Mouse (Mus musculus) kidney, postnatal 36 days (tissue): ENCODE data around the gene Mlip.
"Not testable (repeated sequence)": the region's sequence is repeated elsewhere in the genome, so short reads cannot be mapped to it uniquely, and the experiment has no call there.

Experiments used
- DNase-seq, 2 experiments: peaks; one replicate each; pipeline ENCODE4 v3.0.0; 2021 to 2022; ENCODE audit warnings: mixed read lengths in 2 of 2

Mlip gene

GRCm38 (mm10) chr9:77352432-77353175 is at the start of gene Mlip:
TSS of gene Mlip (minus strand) at chr9:77352969.
- no peak for DNase-seq

- DNase-seq = no peak
Measured at GRCm38 (mm10) chr9:77399801-77400200, 47.0 kb upstream of the Mlip start.

- DNase-seq = no peak
Measured at GRCm38 (mm10) chr9:77398856-77399631, 46.3 kb upstream of the Mlip start.

- peak; percentile 21 to 28 for DNase-seq
Measured at GRCm38 (mm10) chr9:77397027-77397426, 44.3 kb upstream of the Mlip start.

GRCm38 (mm10) chr9:77391248-77391647 is 38.5 kb upstream of the Mlip start:
- DNase-seq = no peak

- DNase-seq = no peak
Measured at GRCm38 (mm10) chr9:77388956-77389355, 36.2 kb upstream of the Mlip start.

GRCm38 (mm10) chr9:77386751-77387150 is 34.0 kb upstream of the Mlip start:
- no peak for DNase-seq

- no peak for DNase-seq
Measured at GRCm38 (mm10) chr9:77385611-77386010, 32.8 kb upstream of the Mlip start.

GRCm38 (mm10) chr9:77384651-77385050 is 31.9 kb upstream of the Mlip start:
- DNase-seq = peak; percentile 37 to 45

- DNase-seq = no peak
Measured at GRCm38 (mm10) chr9:77383951-77384350, 31.2 kb upstream of the Mlip start.

- DNase-seq = no peak
Measured at GRCm38 (mm10) chr9:77382514-77382913, 29.7 kb upstream of the Mlip start.

- peak; percentile 68 to 92 for DNase-seq
Measured at GRCm38 (mm10) chr9:77381565-77381964, 28.8 kb upstream of the Mlip start.

- DNase-seq = peak; percentile 59 to 87
Measured at GRCm38 (mm10) chr9:77379625-77380024, 26.9 kb upstream of the Mlip start.

GRCm38 (mm10) chr9:77377696-77378095 is 24.9 kb upstream of the Mlip start:
- no peak for DNase-seq

GRCm38 (mm10) chr9:77377082-77377481 is 24.3 kb upstream of the Mlip start:
- DNase-seq = peak in 1 of 2 experiments; percentile 61

GRCm38 (mm10) chr9:77376561-77376960 is 23.8 kb upstream of the Mlip start:
- no peak for DNase-seq

GRCm38 (mm10) chr9:77370706-77371105 is 17.9 kb upstream of the Mlip start:
- no peak for DNase-seq

GRCm38 (mm10) chr9:77369262-77369661 is 16.5 kb upstream of the Mlip start:
- no peak for DNase-seq

- DNase-seq = not testable (repeated sequence)
Measured at GRCm38 (mm10) chr9:77364681-77365080, 11.9 kb upstream of the Mlip start.

GRCm38 (mm10) chr9:77362906-77363305 is 10.1 kb upstream of the Mlip start:
- no peak for DNase-seq

GRCm38 (mm10) chr9:77360654-77361053 is 7.9 kb upstream of the Mlip start:
- no peak for DNase-seq

- no peak for DNase-seq
Measured at GRCm38 (mm10) chr9:77359278-77359973, 6.7 kb upstream of the Mlip start.

- DNase-seq = no peak
Measured at GRCm38 (mm10) chr9:77353942-77354341, 1.2 kb upstream of the Mlip start.
